Mouse (Mus musculus): ENCODE results near the gene Pde4d. TPM values are rescaled to one million over a fixed set of nuclear protein-coding genes. Genes with fewer than 3 reads are reported as not detected.

The Pde4d gene
- total and polyA plus RNA-seq, 3 experiments: 18.5 to 18.8 TPM; not detected in 1

GRCm38 (mm10) chr13:108403197-108403596 is 46.6 kb upstream of the Pde4d start:
- Histone ChIP-seq H3K27me3 (ENCODE audit: control insufficient read depth in 1 of 2, insufficient read depth in 2 of 2, low read length in 2 of 2) (no peaks in the 10 kb centered on the region), H3K4me3 (ENCODE audit: control insufficient read depth in 1 of 2, insufficient read depth in 1 of 2, low read depth in 2 of 2, low read length in 2 of 2) (no peak overlapping the region), H3K36me3 (ENCODE audit: control insufficient read depth in 1 of 2, insufficient read depth in 2 of 2, low read length in 2 of 2) (no peaks in the 10 kb centered on the region), H3K27ac (ENCODE audit: control insufficient read depth, low read depth, low read length) (no peak overlapping the region), H3K79me2 (ENCODE audit: control insufficient read depth, insufficient read depth, low read length, poor library complexity) (no peaks in the 10 kb centered on the region), H3K4me1 (ENCODE audit: control insufficient read depth in 1 of 2, insufficient read depth in 2 of 2, low read length in 2 of 2) (no peaks in the 10 kb centered on the region), H3K9ac (ENCODE audit: control insufficient read depth, low read depth, low read length, poor library complexity, severe bottlenecking) (no peak overlapping the region), H3K9me3 (replicated peaks; ENCODE audit: insufficient read depth, low read length) (no peaks in the 10 kb centered on the region)
- TF ChIP-seq POLR2AphosphoS5 (IDR thresholded peaks at IDR 0.05; ENCODE audit: borderline replicate concordance, low read depth, low read length) (no peak), TCF12 (IDR thresholded peaks at IDR 0.05; ENCODE audit: low read depth, low read length) (no peak), MEF2A (IDR thresholded peaks at IDR 0.05; ENCODE audit: extremely low read depth, insufficient replicate concordance, low read depth, low read length, poor library complexity, severe bottlenecking) (no peak), USF1 (IDR thresholded peaks at IDR 0.05; ENCODE audit: low read depth, low read length) (no peak), SMC3 (IDR thresholded peaks at IDR 0.05; ENCODE audit: low read depth, low read length) (no peak), TAL1 (IDR thresholded peaks at IDR 0.05; ENCODE audit: low read length) (no peak), ETS1 (IDR thresholded peaks at IDR 0.05; ENCODE audit: low read depth, low read length) (no peak), TBP (IDR thresholded peaks at IDR 0.05; ENCODE audit: low read depth, low read length) (no peak), MXI1 (IDR thresholded peaks at IDR 0.05; ENCODE audit: low read depth, low read length) (no peak), UBTF (IDR thresholded peaks at IDR 0.05; ENCODE audit: borderline replicate concordance, insufficient read depth, low read depth, low read length) (no peak), ZMIZ1 (IDR thresholded peaks at IDR 0.05; ENCODE audit: low read depth, low read length) (no peak)
- DNase-seq (ENCODE audit: low read depth, low spot score): no peak

- no peak overlapping the region for H3K9ac ChIP-seq (ENCODE audit: control insufficient read depth, low read depth, low read length, poor library complexity, severe bottlenecking)
- H3K27ac ChIP-seq (ENCODE audit: control insufficient read depth, low read depth, low read length): no peak overlapping the region
- no peaks in the 10 kb centered on the region for H3K79me2 ChIP-seq (ENCODE audit: control insufficient read depth, insufficient read depth, low read length, poor library complexity)
- no peaks in the 10 kb centered on the region for H3K4me1 ChIP-seq (ENCODE audit: control insufficient read depth in 1 of 2, insufficient read depth in 2 of 2, low read length in 2 of 2)
- H3K36me3 ChIP-seq (ENCODE audit: control insufficient read depth in 1 of 2, insufficient read depth in 2 of 2, low read length in 2 of 2): no peaks in the 10 kb centered on the region
- H3K9me3 ChIP-seq (replicated peaks; ENCODE audit: insufficient read depth, low read length): no peaks in the 10 kb centered on the region
- no peak for TF ChIP-seq JUND (IDR thresholded peaks at IDR 0.05; ENCODE audit: low read depth, low read length)
- no peak for TF ChIP-seq CHD2 (IDR thresholded peaks at IDR 0.05; ENCODE audit: low read length)
- no peak for TF ChIP-seq GATA1 (IDR thresholded peaks at IDR 0.05; ENCODE audit: low read depth, low read length)
- no peak for TF ChIP-seq USF1 (IDR thresholded peaks at IDR 0.05; ENCODE audit: low read depth, low read length)
- TF ChIP-seq MYB (IDR thresholded peaks at IDR 0.05; ENCODE audit: low read depth, low read length): no peak
- no peak for TF ChIP-seq GABPA (IDR thresholded peaks at IDR 0.05; ENCODE audit: low read depth, low read length)
- no peak for TF ChIP-seq CTCF (IDR thresholded peaks at IDR 0.05 in 2 of 3, conservative IDR thresholded peaks at IDR 0.05 in 1 of 3; ENCODE audit: control insufficient read depth in 1 of 3, insufficient read depth in 1 of 3, low read depth in 2 of 3, low read length in 3 of 3, poor library complexity in 1 of 3, severe bottlenecking in 1 of 3)
- H3K4me3 ChIP-seq (ENCODE audit: control insufficient read depth in 1 of 2, insufficient read depth in 1 of 2, low read depth in 2 of 2, low read length in 2 of 2): no peak overlapping the region
- H3K27me3 ChIP-seq (ENCODE audit: control insufficient read depth in 1 of 2, insufficient read depth in 2 of 2, low read length in 2 of 2): no peaks in the 10 kb centered on the region
- no peak for DNase-seq (ENCODE audit: low read depth, low spot score)
Observed at GRCm38 (mm10) chr13:108404372-108404771, 45.4 kb upstream of the Pde4d start.

All from MEL (cell line).